Mouse (Mus musculus) hindbrain, embryonic 12.5 days (tissue): ENCODE results near the gene Morc2b. TPM values are rescaled to one million over a fixed set of nuclear protein-coding genes. Genes with fewer than 3 reads are reported as not detected.
"Not testable (repeated sequence)": the region's sequence is repeated elsewhere in the genome, so short reads cannot be mapped to it uniquely, and the experiment has no call there.

Source experiments
- ATAC-seq: fragments of 200-750 bp; cut with Nextera tagmentation; 2 replicates; pipeline ENCODE4 v1.8.0; 2017; ENCODE audit warnings: moderate TSS enrichment; ENCODE audit not compliant: low FRiP score
- H3K27ac ChIP-seq: fragments of 300-500 bp; sonication (generic); 2 replicates; pipeline ENCODE4 v1.5.1; 2016; ENCODE audit warnings: mild to moderate bottlenecking
- H3K27me3 ChIP-seq: fragments of 300-500 bp; sonication (generic); 2 replicates; pipeline ENCODE4 v1.6.1; 2016; ENCODE audit warnings: mild to moderate bottlenecking
- H3K36me3 ChIP-seq: fragments of 300-500 bp; sonication (generic); 2 replicates; pipeline ENCODE4 v1.6.1; 2016; ENCODE audit warnings: mild to moderate bottlenecking
- H3K4me1 ChIP-seq: fragments of 300-500 bp; sonication (generic); 2 replicates; pipeline ENCODE4 v1.6.1; 2016
- H3K4me2 ChIP-seq: fragments of 300-500 bp; sonication (generic); replicated peaks from 2 replicates; pipeline ENCODE4 v1.6.1; 2016; ENCODE audit warnings: mild to moderate bottlenecking
- H3K4me3 ChIP-seq: fragments of 300-500 bp; sonication (generic); 2 replicates; pipeline ENCODE4 v1.5.1; 2016; ENCODE audit warnings: mild to moderate bottlenecking
- H3K9ac ChIP-seq: fragments of 300-500 bp; sonication (generic); 2 replicates; pipeline ENCODE4 v1.6.1; 2016; ENCODE audit warnings: mild to moderate bottlenecking, moderate library complexity
- H3K9me3 ChIP-seq: fragments of 300-500 bp; sonication (generic); replicated peaks from 2 replicates; pipeline ENCODE4 v1.6.1; 2016; ENCODE audit warnings: mild to moderate bottlenecking
- WGBS: fragments of 180-500 bp; shearing (Covaris S2); methylation state at CpG from one replicate; pipeline ENCODE4 v1.1.7; 2016; 5-methylcytosine and 5-hydroxymethylcytosine counted together
- polyA plus RNA-seq: library from polyadenylated mRNA; unstranded; fragments of >200 nt; fragmentation: Nextera tagmentation; extraction: Ambion mirVana; gene quantifications from 2 replicates; pipeline ENCODE4 v1.2.1, GENCODE M21; 2016

Gene Morc2b
- 0.18 TPM in 1 of 2 replicates, not detected in the other for polyA plus RNA-seq

- H3K27me3 ChIP-seq: no peaks in the 10 kb centered on the region
- H3K4me2 ChIP-seq: no peak within 1 kb of the TSS
- no peaks in the 10 kb centered on the region; the same call in 1 of the 2 replicates for H3K9me3 ChIP-seq
- no peak within 1 kb of the TSS for H3K27ac ChIP-seq
- 81% methylated on average over 18 of the region's 18 CpGs for WGBS
- H3K36me3 ChIP-seq: no peaks in the 10 kb centered on the region
- no peaks in the 10 kb centered on the region for H3K4me1 ChIP-seq
- no peak within 1 kb of the TSS for H3K4me3 ChIP-seq
- no peak for ATAC-seq
- no peak within 1 kb of the TSS for H3K9ac ChIP-seq
These were observed at the start of gene Morc2b for GRCm38 (mm10) chr17:33139261-33139820. TSS of gene Morc2b (minus strand) at chr17:33139683.

DNA sequence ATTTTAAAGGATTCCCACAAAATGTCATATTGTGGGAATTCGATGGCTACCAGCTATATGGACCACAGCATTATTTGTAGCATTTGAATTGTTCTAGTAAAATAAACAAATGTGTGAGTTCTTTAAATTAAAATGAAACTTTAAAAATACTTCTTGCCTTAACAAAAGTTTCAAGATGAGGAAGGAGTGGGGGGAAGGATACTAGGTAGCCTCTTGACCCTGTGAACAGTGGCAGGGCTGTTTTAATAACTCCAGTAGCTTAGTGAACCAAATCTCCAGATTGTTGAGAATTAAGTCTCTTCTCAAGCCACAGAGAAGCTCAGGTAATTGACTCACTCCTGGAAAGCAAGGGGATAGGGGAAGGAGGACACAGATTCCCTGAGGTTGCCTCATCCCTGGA, 28.7 kb upstream of the Morc2b start, which contains the start of gene Olfr55:
TSS of gene Olfr55 (plus strand) at position 301 of the 400 bp plus-strand sequence.
- not testable (repeated sequence) for H3K4me3 ChIP-seq, H3K27me3 ChIP-seq
- WGBS: 79% methylated on average over 1 of the region's 1 CpGs

GRCm38 (mm10) chr17:33126257-33126656, 13.2 kb downstream of the Morc2b start:
- no peak overlapping the region for H3K4me3 ChIP-seq
- no peaks in the 10 kb centered on the region for H3K4me1 ChIP-seq
- WGBS: 66% methylated on average over 2 of the region's 2 CpGs
- ATAC-seq: no peak
- no peak overlapping the region for H3K27ac ChIP-seq
- H3K4me2 ChIP-seq: no peak overlapping the region
- no peaks in the 10 kb centered on the region for H3K9me3 ChIP-seq
- no peaks in the 10 kb centered on the region for H3K36me3 ChIP-seq
- H3K27me3 ChIP-seq: no peaks in the 10 kb centered on the region
- H3K9ac ChIP-seq: no peak overlapping the region

More for the DNA sequence above, 28.7 kb upstream of the Morc2b start, which contains the start of gene Olfr55:
- H3K27ac ChIP-seq, H3K4me2 ChIP-seq, H3K4me1 ChIP-seq, H3K36me3 ChIP-seq, H3K9me3 ChIP-seq, H3K9ac ChIP-seq, ATAC-seq: not testable (repeated sequence)

- H3K36me3 ChIP-seq: no peaks in the 10 kb centered on the region
- H3K27ac ChIP-seq: no peak overlapping the region
- ATAC-seq: no peak
- no peaks in the 10 kb centered on the region for H3K27me3 ChIP-seq
- no peak overlapping the region for H3K4me2 ChIP-seq
- no peaks in the 10 kb centered on the region for H3K4me1 ChIP-seq
- no peak overlapping the region for H3K9ac ChIP-seq
- no peak overlapping the region for H3K4me3 ChIP-seq
- H3K9me3 ChIP-seq: no peaks in the 10 kb centered on the region
These were observed 14.9 kb downstream of the Morc2b start for GRCm38 (mm10) chr17:33124546-33124945.

GRCm38 (mm10) chr17:33097396-33097795, 42.1 kb downstream of the Morc2b start:
- Histone ChIP-seq H3K4me3 (no peak overlapping the region), H3K4me2 (no peak overlapping the region), H3K9me3 (no peaks in the 10 kb centered on the region), H3K4me1 (peaks cover 11% of the 10 kb centered on the region), H3K27ac (no peak overlapping the region), H3K36me3 (no peaks in the 10 kb centered on the region), H3K27me3 (no peaks in the 10 kb centered on the region), H3K9ac (no peak overlapping the region)
- WGBS: 92% methylated on average over 2 of the region's 2 CpGs
- no peak for ATAC-seq

DNA sequence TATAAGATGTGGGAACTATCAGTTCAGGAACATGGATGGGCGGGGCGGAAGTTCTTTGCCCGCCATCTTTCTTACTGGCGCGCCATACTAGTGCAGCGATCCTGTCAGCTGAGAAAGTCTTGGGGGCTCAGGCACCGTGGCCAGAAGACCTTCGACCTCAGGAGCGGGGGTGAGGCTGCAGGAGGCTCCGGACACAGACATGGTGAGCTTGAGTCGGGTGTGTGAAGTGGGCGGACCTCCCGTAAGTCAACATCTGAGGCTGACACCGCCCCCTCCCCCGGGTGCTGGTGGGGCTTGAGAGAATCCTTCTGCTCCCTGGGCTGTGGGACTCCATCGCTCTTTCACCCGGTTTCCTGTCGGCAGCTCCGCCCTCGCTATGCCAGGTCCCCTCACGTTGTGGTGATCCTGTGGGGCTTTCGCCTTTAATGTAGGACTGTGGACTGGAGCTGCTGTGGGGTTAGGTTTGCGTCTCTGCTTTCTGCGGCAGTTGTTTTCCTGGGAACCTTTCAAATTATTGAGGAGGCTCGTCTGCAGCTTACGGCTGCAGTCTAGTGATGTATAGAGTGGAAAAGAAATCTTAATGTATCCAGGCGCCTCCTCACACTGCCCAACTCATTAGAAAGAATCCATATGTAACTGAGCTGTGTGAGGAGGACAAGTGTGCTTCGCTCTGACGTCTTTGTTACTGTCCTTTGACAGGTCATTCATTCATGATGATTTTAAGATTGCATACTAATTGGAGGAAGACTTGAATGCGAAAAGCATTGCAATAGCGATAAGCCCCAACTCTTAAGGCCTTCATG, 46.9 kb downstream of the Morc2b start:
- peak; percentile 73 for ATAC-seq
- Histone ChIP-seq H3K4me3 (peak overlapping the region; percentile 62), H3K36me3 (no peaks in the 10 kb centered on the region), H3K9me3 (no peaks in the 10 kb centered on the region), H3K27me3 (no peaks in the 10 kb centered on the region), H3K27ac (peak overlapping the region; percentile 88), H3K4me1 (peaks cover 18% of the 10 kb centered on the region), H3K9ac (peak overlapping the region; percentile 76), H3K4me2 (peak overlapping the region; percentile 63)
- 2% methylated on average over 31 of the region's 31 CpGs for WGBS

DNA sequence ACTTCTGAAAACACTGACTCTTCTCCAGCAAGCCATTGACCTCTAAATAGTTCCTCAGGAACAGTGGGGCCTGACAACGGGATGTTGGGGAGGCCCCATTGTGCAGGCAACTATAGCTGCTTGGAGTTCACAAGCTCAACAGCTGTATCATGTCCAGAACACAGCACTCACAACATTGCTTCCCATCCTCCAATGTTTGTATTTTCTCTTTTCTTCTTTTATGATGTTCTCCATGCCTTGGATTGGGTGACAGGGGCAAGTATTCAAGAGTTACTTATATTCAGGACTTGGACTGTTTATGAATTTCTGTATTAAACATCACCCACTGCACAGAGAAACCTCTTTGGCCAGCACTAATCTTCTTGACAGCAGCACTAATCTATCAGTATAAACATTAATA, 47.9 kb downstream of the Morc2b start:
- Histone ChIP-seq H3K36me3 (no peaks in the 10 kb centered on the region), H3K4me3 (no peak overlapping the region), H3K27me3 (no peaks in the 10 kb centered on the region), H3K9me3 (no peaks in the 10 kb centered on the region), H3K9ac (no peak overlapping the region), H3K27ac (no peak overlapping the region), H3K4me2 (0 out of 2 replicates have a peak overlapping the region, but pooled peaks have one; percentile 63), H3K4me1 (peaks cover 18% of the 10 kb centered on the region)
- no peak for ATAC-seq
- WGBS: 73% methylated on average over 1 of the region's 1 CpGs

- peak; percentile 92 for ATAC-seq
- no peaks in the 10 kb centered on the region for H3K9me3 ChIP-seq
- peak within 1 kb of the TSS; percentile 56 for H3K4me3 ChIP-seq
- H3K36me3 ChIP-seq: no peaks in the 10 kb centered on the region
- 5% methylated on average over 34 of the region's 34 CpGs for WGBS
- H3K27ac ChIP-seq: peak within 1 kb of the TSS; percentile 90
- peak within 1 kb of the TSS; percentile 61 for H3K9ac ChIP-seq
- peaks cover 17% of the 10 kb centered on the region for H3K4me1 ChIP-seq
- peak within 1 kb of the TSS; percentile 54 for H3K4me2 ChIP-seq
- H3K27me3 ChIP-seq: no peaks in the 10 kb centered on the region
These were observed 50.1 kb downstream of the Morc2b start, which contains the start of gene Zfp563 for GRCm38 (mm10) chr17:33089220-33089949. TSS of gene Zfp563 (plus strand) at chr17:33089310.

DNA sequence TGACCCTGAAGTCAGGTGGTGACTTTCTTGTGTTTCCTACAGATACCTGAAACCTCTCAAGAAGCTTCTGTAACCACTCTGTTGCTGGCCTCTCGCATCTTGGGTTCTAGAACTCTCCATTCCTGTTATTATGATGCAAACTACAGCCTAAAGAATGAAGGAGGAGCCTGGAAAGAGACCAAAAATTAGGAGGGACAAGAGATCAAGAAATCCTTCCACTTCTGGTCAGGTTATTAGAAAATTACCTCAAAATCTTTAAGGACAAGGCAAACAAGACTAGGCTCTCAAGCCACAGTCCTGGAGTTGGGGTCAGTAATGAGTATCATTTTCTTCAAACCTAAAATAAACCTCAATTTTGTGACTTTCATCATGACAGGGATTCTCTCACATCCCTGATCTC, 71.5 kb downstream of the Morc2b start, which contains the start of gene 4921501E09Rik:
TSS of gene 4921501E09Rik (minus strand) at position 101 of the 400 bp plus-strand sequence.
- H3K4me3 ChIP-seq: no peak within 1 kb of the TSS
- no peaks in the 10 kb centered on the region for H3K9me3 ChIP-seq
- no peak for ATAC-seq
- no peaks in the 10 kb centered on the region for H3K4me1 ChIP-seq
- H3K4me2 ChIP-seq: no peak within 1 kb of the TSS
- no peaks in the 10 kb centered on the region for H3K27me3 ChIP-seq
- no peaks in the 10 kb centered on the region for H3K36me3 ChIP-seq
- H3K27ac ChIP-seq: no peak within 1 kb of the TSS
- WGBS: 61% methylated on average over 1 of the region's 1 CpGs
- H3K9ac ChIP-seq: no peak within 1 kb of the TSS

Other genes with a start within 250 kb of the Morc2b start
- gene Zfp870, start 248.0 kb downstream of the Morc2b start, polyA plus RNA-seq: 6.9 and 9.4 TPM in 2 replicates
- not detected in 2 replicates for gene Cyp4f14, start 222.3 kb downstream of the Morc2b start, polyA plus RNA-seq
- gene Cyp4f13, start 192.3 kb downstream of the Morc2b start, polyA plus RNA-seq: 8.1 and 10.2 TPM in 2 replicates
- 7.9 and 8.9 TPM in 2 replicates for gene Zfp472, start 173.9 kb downstream of the Morc2b start, polyA plus RNA-seq
- 17.9 and 20.3 TPM in 2 replicates for gene Zfp952, start 146.6 kb downstream of the Morc2b start, polyA plus RNA-seq
- 22.6 and 25.4 TPM in 2 replicates for gene Zfp763, start 106.3 kb downstream of the Morc2b start, polyA plus RNA-seq
- not detected in 2 replicates for gene 4921501E09Rik, start 71.6 kb downstream of the Morc2b start, polyA plus RNA-seq
- gene Zfp563, start 50.4 kb downstream of the Morc2b start, polyA plus RNA-seq: 15.6 and 18.2 TPM in 2 replicates
- gene Olfr55, start 28.8 kb upstream of the Morc2b start, polyA plus RNA-seq: not detected in 2 replicates
- 0.05 TPM in 1 of 2 replicates, not detected in the other for gene Olfr239, start 51.6 kb upstream of the Morc2b start, polyA plus RNA-seq
- gene Olfr1564, start 82.0 kb upstream of the Morc2b start, polyA plus RNA-seq: not detected in 2 replicates
- 20.4 and 21.8 TPM in 2 replicates for gene Zfp955a, start 115.5 kb upstream of the Morc2b start, polyA plus RNA-seq
- gene Olfr63, start 125.0 kb upstream of the Morc2b start, polyA plus RNA-seq: 0.03 TPM in 1 of 2 replicates, not detected in the other
- gene Zfp955b, start 149.9 kb upstream of the Morc2b start, polyA plus RNA-seq: 14.3 and 15.6 TPM in 2 replicates
- gene Zfp81, start 219.2 kb upstream of the Morc2b start, polyA plus RNA-seq: 12.6 and 13.7 TPM in 2 replicates